Mouse (Mus musculus) C2C12 (cell line): ENCODE data around the gene Gdf1. TPM values are rescaled to one million over a fixed set of nuclear protein-coding genes. Genes with fewer than 3 reads are reported as not detected.

Experiments used
- H3K27me3 ChIP-seq: one replicate; pipeline ENCODE4 v1.6.1; 2011; ENCODE audit not compliant: control insufficient read depth, insufficient read depth, insufficient read length
- H3K36me3 ChIP-seq: one replicate; pipeline ENCODE4 v1.6.1; 2011; ENCODE audit not compliant: control insufficient read depth, insufficient read depth
- H3K4me3 ChIP-seq: one replicate; pipeline ENCODE4 v1.5.1; 2011; ENCODE audit warnings: mild to moderate bottlenecking, control low read depth; ENCODE audit not compliant: poor library complexity, insufficient read depth, severe bottlenecking
- H3K79me2 ChIP-seq: one replicate; pipeline ENCODE4 v1.6.1; 2011; ENCODE audit not compliant: control insufficient read depth, insufficient read depth
- H3K79me3 ChIP-seq: one replicate; pipeline ENCODE4 v1.6.1; 2011; ENCODE audit warnings: low read depth, control low read depth
- H3ac ChIP-seq: one replicate; pipeline ENCODE3; 2011; ENCODE audit warnings: low read depth; ENCODE audit not compliant: control insufficient read depth, insufficient read length
- CEBPB ChIP-seq: IDR thresholded peaks from one replicate; pipeline ENCODE4 v1.6.1; 2011; ENCODE audit warnings: low read depth, mild to moderate bottlenecking, control low read depth, moderate library complexity
- CTCF ChIP-seq: IDR thresholded peaks from one replicate; pipeline ENCODE4 v1.5.1; 2011; ENCODE audit not compliant: control insufficient read depth, insufficient read depth, insufficient read length
- FOSL1 ChIP-seq: IDR thresholded peaks from one replicate; pipeline ENCODE4 v1.8.0; 2011; ENCODE audit warnings: mild to moderate bottlenecking, low read length; ENCODE audit not compliant: poor library complexity, insufficient read depth, severe bottlenecking
- MAX ChIP-seq: IDR thresholded peaks from one replicate; pipeline ENCODE4 v1.6.1; 2011; ENCODE audit warnings: mild to moderate bottlenecking, control low read depth
- MYOD1 ChIP-seq: IDR thresholded peaks from one replicate; pipeline ENCODE4 v1.6.1; 2011; ENCODE audit warnings: low read depth; ENCODE audit not compliant: control insufficient read depth, insufficient read length
- MYOG ChIP-seq: IDR thresholded peaks from one replicate; pipeline ENCODE4 v1.6.1; 2011; ENCODE audit not compliant: control insufficient read depth, insufficient read length; ENCODE audit errors: extremely low read depth
- USF1 ChIP-seq: IDR thresholded peaks from one replicate; pipeline ENCODE4 v1.6.1; 2011; ENCODE audit warnings: low read depth, mild to moderate bottlenecking, control low read depth, moderate library complexity
- polyA plus RNA-seq: library from polyadenylated mRNA; unstranded; fragments of >200 nt; fragmentation: generic; extraction: Trizol; gene quantifications from one replicate; pipeline ENCODE4 v1.2.1, GENCODE M21; 2012; ENCODE audit warnings: missing spikeins

The Gdf1 gene
- polyA plus RNA-seq, 1 experiment, result 0.16 TPM

DNA sequence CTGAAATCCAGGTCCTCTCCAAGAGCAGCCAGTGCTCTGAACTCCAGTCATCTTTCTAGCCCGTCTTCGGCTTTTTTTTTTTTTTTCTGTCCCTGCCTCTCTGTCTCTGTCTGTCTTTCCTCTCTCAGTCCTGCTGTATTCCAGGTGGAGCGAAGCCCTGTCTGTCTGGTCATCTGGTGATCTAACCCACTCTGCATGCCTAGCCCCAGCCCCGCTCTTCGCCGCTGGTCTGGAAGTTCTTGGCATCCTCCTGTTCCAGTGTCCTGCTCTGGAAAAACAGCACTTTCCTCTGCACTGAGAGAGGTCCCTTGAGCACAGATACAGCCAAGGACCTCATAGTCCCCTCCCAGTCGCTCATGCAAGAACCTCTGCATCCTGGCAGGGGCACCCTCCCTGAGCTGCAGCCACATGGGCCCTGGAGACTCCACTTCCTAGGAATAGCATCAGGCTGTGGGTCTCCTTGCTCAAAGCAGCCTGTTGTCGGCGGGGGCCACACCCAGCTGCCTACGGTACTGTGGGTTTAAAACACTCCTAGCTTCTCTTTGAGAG is 31.9 kb downstream of the Gdf1 start:
- Histone ChIP-seq H3ac (no peak overlapping the region), H3K4me3 (no peak overlapping the region), H3K79me3 (no peaks in the 10 kb centered on the region), H3K79me2 (no peaks in the 10 kb centered on the region), H3K36me3 (no peaks in the 10 kb centered on the region), H3K27me3 (no peaks in the 10 kb centered on the region)
- no peak for TF ChIP-seq FOSL1
- TF ChIP-seq CEBPB, result no peak
- TF ChIP-seq MYOG, result no peak
- no peak for TF ChIP-seq MYOD1
- no peak for TF ChIP-seq MAX
- TF ChIP-seq CTCF, result no peak
- no peak for TF ChIP-seq USF1

DNA sequence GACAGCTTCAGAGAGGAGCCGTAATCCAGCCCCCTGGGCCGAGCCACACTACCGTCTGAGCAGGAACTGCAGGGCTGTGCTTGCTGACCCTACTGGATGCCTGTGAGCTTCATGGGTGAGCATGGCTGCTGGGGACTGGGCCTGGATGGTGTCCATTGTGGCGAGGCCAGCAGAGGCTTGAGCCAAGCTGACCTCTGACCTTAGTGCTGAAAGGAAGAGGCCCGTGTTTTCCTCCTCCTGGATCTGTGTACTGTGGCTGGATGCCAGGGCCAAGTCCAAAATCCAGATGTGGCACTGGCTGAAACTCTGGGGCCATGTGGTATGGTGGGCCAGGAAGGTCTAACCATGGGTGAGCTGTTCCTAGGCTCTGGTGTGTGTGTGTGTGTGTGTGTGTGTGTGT is 34.4 kb downstream of the Gdf1 start:
- H3K27me3 ChIP-seq, result no peaks in the 10 kb centered on the region
- no peak overlapping the region for H3ac ChIP-seq
- H3K79me3 ChIP-seq, result no peaks in the 10 kb centered on the region
- no peak for TF ChIP-seq USF1
- no peak for TF ChIP-seq FOSL1
- no peak for TF ChIP-seq MYOG
- TF ChIP-seq CEBPB, result no peak
- TF ChIP-seq MYOD1, result no peak
- TF ChIP-seq MAX, result no peak
- no peak for TF ChIP-seq CTCF
- no peaks in the 10 kb centered on the region for H3K36me3 ChIP-seq
- no peaks in the 10 kb centered on the region for H3K79me2 ChIP-seq
- no peak overlapping the region for H3K4me3 ChIP-seq

DNA sequence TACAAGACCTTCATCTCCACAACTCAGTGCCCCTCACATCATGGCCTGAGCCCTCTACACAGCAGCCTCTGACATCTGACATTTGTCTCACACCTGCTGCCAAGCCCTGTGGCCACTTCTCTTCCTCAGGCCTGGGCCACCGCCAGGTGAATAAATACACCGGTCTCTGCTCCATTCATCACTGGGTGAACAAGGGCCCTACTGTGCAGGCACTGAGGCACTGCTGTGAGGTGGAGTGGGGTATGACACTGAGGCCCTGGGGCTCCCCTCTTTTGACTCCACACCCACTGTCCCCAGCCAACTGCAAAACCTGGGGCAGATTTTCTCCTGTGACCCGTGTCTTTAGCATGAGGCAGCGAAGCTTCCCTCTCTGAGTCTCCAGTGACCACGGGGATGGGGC is 37.0 kb downstream of the Gdf1 start:
- Histone ChIP-seq H3K36me3 (no peaks in the 10 kb centered on the region), H3ac (no peak overlapping the region), H3K27me3 (no peaks in the 10 kb centered on the region), H3K79me2 (no peaks in the 10 kb centered on the region), H3K4me3 (no peak overlapping the region), H3K79me3 (no peaks in the 10 kb centered on the region)
- no peak for TF ChIP-seq MYOG
- no peak for TF ChIP-seq MYOD1
- no peak for TF ChIP-seq CTCF
- no peak for TF ChIP-seq FOSL1
- no peak for TF ChIP-seq MAX
- no peak for TF ChIP-seq CEBPB
- TF ChIP-seq USF1, result no peak

DNA sequence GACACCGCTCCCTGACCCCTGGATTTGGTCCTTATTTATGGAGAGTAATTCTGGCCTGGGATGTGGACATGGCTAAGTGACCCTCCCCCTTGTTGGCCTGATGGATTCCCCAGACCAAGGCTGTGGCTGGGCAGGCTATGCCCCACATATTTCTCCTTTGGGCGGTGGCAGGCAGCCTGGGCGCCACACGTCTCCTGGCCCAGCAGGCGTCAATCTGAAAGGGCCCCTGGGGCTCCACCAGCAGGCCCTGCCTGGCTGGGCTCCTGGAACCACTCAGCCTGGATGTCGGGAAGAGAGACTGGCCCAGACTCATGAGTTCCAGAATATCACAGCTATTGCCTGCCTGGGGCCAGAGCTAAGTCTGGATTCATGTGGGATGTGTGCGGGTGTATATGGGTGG is 40.9 kb downstream of the Gdf1 start:
- Histone ChIP-seq H3K79me3 (no peaks in the 10 kb centered on the region), H3K4me3 (no peak overlapping the region), H3K79me2 (no peaks in the 10 kb centered on the region), H3K27me3 (peaks cover 22% of the 10 kb centered on the region), H3K36me3 (no peaks in the 10 kb centered on the region), H3ac (no peak overlapping the region)
- TF ChIP-seq CEBPB (no peak), CTCF (no peak), FOSL1 (no peak), MYOG (no peak), MAX (no peak), USF1 (no peak), MYOD1 (no peak)

DNA sequence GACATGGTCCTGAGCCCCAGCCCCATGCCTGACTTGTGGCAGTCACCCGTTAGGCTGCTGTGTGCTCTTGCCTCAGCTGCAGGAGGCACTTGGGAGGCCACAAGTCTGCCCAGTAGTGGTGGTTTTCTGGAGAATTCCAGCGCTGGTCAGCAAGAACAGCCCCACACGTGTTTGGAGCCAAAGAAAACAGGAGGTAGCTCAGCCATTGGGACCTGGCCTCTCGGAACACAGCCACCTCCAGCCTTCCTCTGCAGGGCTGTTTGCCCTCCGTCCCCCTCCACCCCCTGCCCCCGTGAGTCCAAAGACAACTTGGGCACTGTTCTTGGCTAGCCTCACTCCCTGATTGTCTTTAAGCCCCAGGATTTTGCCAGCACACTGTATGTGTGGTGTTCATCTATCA is 42.3 kb downstream of the Gdf1 start:
- TF ChIP-seq MYOG (no peak), CTCF (no peak), USF1 (no peak)
- Histone ChIP-seq H3K79me3 (no peaks in the 10 kb centered on the region), H3K79me2 (no peaks in the 10 kb centered on the region), H3K4me3 (no peak overlapping the region), H3K27me3 (peaks cover 31% of the 10 kb centered on the region), H3K36me3 (no peaks in the 10 kb centered on the region), H3ac (no peak overlapping the region)

DNA sequence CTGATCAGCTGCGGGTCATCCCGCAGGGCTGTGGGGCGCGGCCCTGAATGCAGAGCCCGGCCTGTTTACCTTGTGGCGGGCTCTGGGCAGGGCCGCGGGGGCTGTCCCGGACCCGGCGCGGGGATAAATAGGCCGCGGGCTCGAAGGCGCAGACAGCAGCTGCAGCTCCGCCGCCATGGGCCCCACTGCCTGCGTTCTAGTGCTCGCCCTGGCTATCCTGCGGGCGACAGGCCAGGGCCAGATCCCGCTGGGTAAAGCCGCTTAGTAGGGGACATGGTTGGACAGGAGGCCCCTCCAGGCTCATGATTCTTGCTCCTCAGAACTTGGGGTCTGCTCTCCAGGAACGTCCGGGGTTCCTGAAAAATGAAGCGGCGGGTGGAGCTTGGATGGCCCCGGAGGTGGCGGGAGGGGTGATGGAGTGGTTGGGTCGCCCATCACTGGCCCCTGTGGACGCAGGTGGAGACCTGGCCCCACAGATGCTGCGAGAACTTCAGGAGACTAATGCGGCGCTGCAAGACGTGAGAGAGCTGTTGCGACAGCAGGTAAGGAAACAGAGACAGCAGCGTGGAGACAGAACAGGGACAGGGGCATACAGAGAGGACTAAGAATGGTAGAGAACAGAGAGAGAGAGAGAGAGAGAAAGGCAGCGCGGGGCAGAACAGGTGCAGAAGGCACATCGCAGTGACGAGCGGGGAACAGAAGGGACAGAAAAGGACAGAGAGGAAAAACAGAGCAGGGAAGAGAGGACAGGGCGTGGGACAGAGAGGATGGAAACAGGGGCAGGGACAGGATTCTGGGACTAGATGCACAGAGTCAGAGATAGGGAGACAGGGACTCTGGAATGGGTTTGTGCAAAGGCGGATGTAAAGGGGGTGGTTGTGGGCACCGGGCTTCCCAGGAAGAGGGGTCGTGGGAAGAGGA is 44.0 kb downstream of the Gdf1 start, which contains the start of gene Comp:
Gene Comp, plus strand, starts transcription at position 162 of the 921 bp plus-strand sequence.
- Histone ChIP-seq H3K79me2 (no peaks in the 10 kb centered on the region), H3K27me3 (peaks cover 31% of the 10 kb centered on the region), H3K4me3 (no peak within 1 kb of the TSS), H3K79me3 (no peaks in the 10 kb centered on the region), H3K36me3 (no peaks in the 10 kb centered on the region), H3ac (peak within 1 kb of the TSS; percentile 75)
- TF ChIP-seq CEBPB, result no peak
- TF ChIP-seq MYOG, result no peak
- TF ChIP-seq FOSL1, result no peak
